ENCODE assay signal across 8 mouse cellular contexts in the genomic region with DNA sequence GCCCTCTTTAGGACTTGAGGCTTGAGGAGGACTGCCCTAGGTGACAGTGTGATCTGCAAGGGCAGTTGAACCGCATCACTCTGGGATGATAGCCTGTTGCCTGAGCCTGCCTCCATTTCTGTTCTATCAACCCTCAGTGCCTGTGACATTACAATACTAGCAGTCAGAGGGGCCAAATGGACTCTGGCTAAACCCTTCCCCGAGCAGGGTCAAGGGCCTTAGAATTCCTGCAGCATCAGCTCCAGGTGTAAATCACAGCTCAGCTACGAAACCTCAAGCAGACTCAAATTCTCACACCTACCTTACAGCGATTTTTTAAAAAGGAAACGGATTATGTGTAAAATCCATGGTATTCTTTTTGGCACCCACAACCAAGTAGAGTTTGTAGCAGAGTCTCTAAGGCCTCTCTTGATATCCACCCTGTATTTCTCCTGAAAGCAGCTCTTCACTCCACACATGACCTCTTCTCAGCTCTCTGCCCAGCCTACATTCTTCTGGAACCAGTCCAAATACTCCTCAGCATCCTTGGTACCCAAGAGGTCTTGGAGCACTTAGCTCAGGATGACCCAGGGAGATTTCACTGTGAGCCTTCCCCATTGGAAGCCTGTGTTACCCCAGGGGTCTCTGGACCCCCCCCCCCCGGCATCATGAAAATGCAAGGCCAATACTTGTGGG. TPM values are rescaled to one million over a fixed set of nuclear protein-coding genes. Genes with fewer than 3 reads are reported as not detected.
DNase-seq lines count a peak whose midpoint lies in the region; ATAC-seq and TF ChIP-seq lines count a peak whose summit lies in the region.

No protein-coding gene starts in this region.

- H3K4me3 ChIP-seq in left cerebral cortex, adult 2 months: peak overlapping the region; percentile 68
- H3K4me3 ChIP-seq in forebrain, embryonic 16.5 days (replicated peaks; ENCODE audit: low read length): peak overlapping the region; percentile 82
- peak overlapping the region; percentile 81 for H3K4me3 ChIP-seq in neural tube, embryonic 15.5 days (replicated peaks)

- peak overlapping the region; percentile 85 for H3K4me2 ChIP-seq in forebrain, embryonic 16.5 days (ENCODE audit: low read length)
- peak overlapping the region; percentile 81 for H3K4me2 ChIP-seq in neural tube, embryonic 15.5 days

- H3K27ac ChIP-seq in left cerebral cortex, adult 2 months: peak overlapping the region; percentile 96
- no peak overlapping the region for H3K27ac ChIP-seq in forebrain, embryonic 16.5 days (ENCODE audit: low read length)
- H3K27ac ChIP-seq in neural tube, embryonic 15.5 days (replicated peaks): peak overlapping the region; percentile 85

- DNase-seq in left cerebral cortex, adult 2 months (ENCODE audit: extremely low spot score in 1 of 2, low spot score in 2 of 2): no peak
- no peak for DNase-seq in left cerebral cortex, postnatal 4 days
- DNase-seq in kidney, postnatal 36 days: peak; percentile 46 to 61
- DNase-seq in left cerebral cortex, adult 11 months (ENCODE audit: low spot score): no peak
- no peak for DNase-seq in left cerebral cortex, adult 8-10 months (ENCODE audit: low spot score in 2 of 2)
- DNase-seq in heart, adult 11 months: no peak

- intact Hi-C loops in left cerebral cortex, adult 2 months (cut with DNase I): loop anchor here (1.0 kb wide), 1 partner anchor 23 kb away; a partner anchor contains a TSS
- intact Hi-C loops in left cerebral cortex, postnatal 4 days (cut with DNase I): no loop called here

- no peak for ATAC-seq in forebrain, embryonic 16.5 days
- no peak for ATAC-seq in neural tube, embryonic 15.5 days (ENCODE audit: low FRiP score)

- WGBS in forebrain, embryonic 16.5 days: 72% methylated on average over 6 of the region's 6 CpGs
- WGBS in neural tube, embryonic 15.5 days: 59% methylated on average over 6 of the region's 6 CpGs

- TF ChIP-seq CTCF in left cerebral cortex, adult 2 months (IDR thresholded peaks at IDR 0.05): no peak

- H3K36me3 ChIP-seq in forebrain, embryonic 16.5 days (ENCODE audit: control insufficient read depth, insufficient read depth): no peaks in the 10 kb centered on the region
- H3K36me3 ChIP-seq in neural tube, embryonic 15.5 days: peaks cover 5% of the 10 kb centered on the region

- H3K4me1 ChIP-seq in forebrain, embryonic 16.5 days (replicated peaks; ENCODE audit: control insufficient read depth, insufficient read depth, low read length): peaks cover 14% of the 10 kb centered on the region
- peaks cover 25% of the 10 kb centered on the region for H3K4me1 ChIP-seq in neural tube, embryonic 15.5 days

- H3K9ac ChIP-seq in forebrain, embryonic 16.5 days (replicated peaks; ENCODE audit: low read depth, low read length): no peak overlapping the region; the same call in 1 of the 2 replicates
- peak overlapping the region; percentile 79 for H3K9ac ChIP-seq in neural tube, embryonic 15.5 days (replicated peaks)

- no peaks in the 10 kb centered on the region for H3K9me3 ChIP-seq in forebrain, embryonic 16.5 days (ENCODE audit: control insufficient read depth, low read length)
- no peaks in the 10 kb centered on the region for H3K9me3 ChIP-seq in neural tube, embryonic 15.5 days (replicated peaks)

- peaks cover 5% of the 10 kb centered on the region for H3K27me3 ChIP-seq in forebrain, embryonic 16.5 days (replicated peaks; ENCODE audit: control insufficient read depth, insufficient read depth, low read length)
- H3K27me3 ChIP-seq in neural tube, embryonic 15.5 days (replicated peaks): peaks cover 27% of the 10 kb centered on the region

RNA-seq across cellular contexts. Expression of a gene that starts 1.1 kb away (rescaled TPM):
- 100 to 1,000 TPM; 202 to 214 TPM for total RNA-seq in left cerebral cortex, adult 2 months (2021)
- total RNA-seq in left cerebral cortex, postnatal 4 days (2021): 10 to 100 TPM; 29.0 to 34.9 TPM
- polyA plus RNA-seq in forebrain, embryonic 16.5 days (2015; fragmentation: Nextera tagmentation; extraction: Ambion mirVana): 8.4 and 11.3 TPM in 2 replicates
- 18.1 and 21.4 TPM in 2 replicates for polyA plus RNA-seq in neural tube, embryonic 15.5 days (2015; fragmentation: Nextera tagmentation; extraction: Ambion mirVana)
- 100 to 1,000 TPM; 186 to 214 (median 199) TPM for total RNA-seq in left cerebral cortex, adult 8-10 months (2022)

RNA-seq across cellular contexts. Expression of a gene that starts 11.7 kb away (rescaled TPM):
- 10 to 100 TPM; 10.0 to 12.5 TPM for total RNA-seq in left cerebral cortex, adult 2 months (2021)
- 1 to 10 TPM; 8.8 to 9.1 TPM for total RNA-seq in left cerebral cortex, postnatal 4 days (2021)
- polyA plus RNA-seq in forebrain, embryonic 16.5 days (2015; fragmentation: Nextera tagmentation; extraction: Ambion mirVana): 13.7 and 14.7 TPM in 2 replicates
- 10.0 and 11.3 TPM in 2 replicates for polyA plus RNA-seq in neural tube, embryonic 15.5 days (2015; fragmentation: Nextera tagmentation; extraction: Ambion mirVana)
- total RNA-seq in left cerebral cortex, adult 8-10 months (2022): 10 to 100 TPM; 11.7 to 14.7 (median 12.5) TPM

RNA-seq across cellular contexts. Expression of a gene that starts 11.7 kb away (rescaled TPM):
- total RNA-seq in left cerebral cortex, adult 2 months (2021): 1 to 10 TPM; 7.9 to 8.7 TPM
- 1 to 10 TPM; 7.8 to 9.7 TPM for total RNA-seq in left cerebral cortex, postnatal 4 days (2021)
- polyA plus RNA-seq in forebrain, embryonic 16.5 days (2015; fragmentation: Nextera tagmentation; extraction: Ambion mirVana): 12.5 and 17.2 TPM in 2 replicates
- polyA plus RNA-seq in neural tube, embryonic 15.5 days (2015; fragmentation: Nextera tagmentation; extraction: Ambion mirVana): 9.5 and 10.8 TPM in 2 replicates
- 1 to 10 TPM; 6.5 to 9.2 (median 7.3) TPM for total RNA-seq in left cerebral cortex, adult 8-10 months (2022)

RNA-seq across cellular contexts. Expression of a gene that starts 23.0 kb away (rescaled TPM):
- total RNA-seq in left cerebral cortex, adult 2 months (2021): 100 to 1,000 TPM in 1 of 2 experiments, 10 to 100 TPM in 1; 96.3 to 106 TPM
- total RNA-seq in left cerebral cortex, postnatal 4 days (2021): 10 to 100 TPM; 56.3 to 68.9 TPM
- 57.1 and 62.3 TPM in 2 replicates for polyA plus RNA-seq in forebrain, embryonic 16.5 days (2015; fragmentation: Nextera tagmentation; extraction: Ambion mirVana)
- 74.3 and 76.2 TPM in 2 replicates for polyA plus RNA-seq in neural tube, embryonic 15.5 days (2015; fragmentation: Nextera tagmentation; extraction: Ambion mirVana)
- total RNA-seq in left cerebral cortex, adult 8-10 months (2022): 100 to 1,000 TPM; 106 to 118 (median 114) TPM

RNA-seq across cellular contexts. Expression of a gene that starts 25.9 kb away (rescaled TPM):
- total RNA-seq in left cerebral cortex, adult 2 months (2021): 10 to 100 TPM; 35.7 to 39.7 TPM
- 10 to 100 TPM; 48.3 to 48.7 TPM for total RNA-seq in left cerebral cortex, postnatal 4 days (2021)
- polyA plus RNA-seq in forebrain, embryonic 16.5 days (2015; fragmentation: Nextera tagmentation; extraction: Ambion mirVana): 117 and 124 TPM in 2 replicates
- 115 and 123 TPM in 2 replicates for polyA plus RNA-seq in neural tube, embryonic 15.5 days (2015; fragmentation: Nextera tagmentation; extraction: Ambion mirVana)
- 10 to 100 TPM; 35.7 to 41.7 (median 38.3) TPM for total RNA-seq in left cerebral cortex, adult 8-10 months (2022)

Comparison
In these comparisons a context has a peak if more than half of its experiments do, and no peak if none do; other contexts are left out.
1. RNA of a gene that starts 1.1 kb away (total RNA-seq): 202 to 214 TPM in left cerebral cortex, adult 2 months and 186 to 214 TPM in left cerebral cortex, adult 8-10 months; 29.0 to 34.9 TPM in left cerebral cortex, postnatal 4 days; every median in the first group is over 4 times any median in the second.
2. DNase-seq: peak in kidney, postnatal 36 days (2 of 2); none in left cerebral cortex, adult 2 months (0 of 2), left cerebral cortex, postnatal 4 days (single experiment), left cerebral cortex, adult 11 months (single experiment), left cerebral cortex, adult 8-10 months (0 of 2) and heart, adult 11 months (single experiment).
3. Peak in every context shown above with its lines, with median percentiles within 50 percentile points of each other: H3K4me3 ChIP-seq.